Mouse (Mus musculus): Measurements from ENCODE around the gene Lctl. TPM values are rescaled to one million over a fixed set of nuclear protein-coding genes. Genes with fewer than 3 reads are reported as not detected.
"Not testable (repeated sequence)": the region's sequence is repeated elsewhere in the genome, so short reads cannot be mapped to it uniquely, and the experiment has no call there.

Gene Lctl
- total RNA-seq, 4 experiments from 2014 or later = 0.68 to 0.75 TPM; not detected in 2

DNA sequence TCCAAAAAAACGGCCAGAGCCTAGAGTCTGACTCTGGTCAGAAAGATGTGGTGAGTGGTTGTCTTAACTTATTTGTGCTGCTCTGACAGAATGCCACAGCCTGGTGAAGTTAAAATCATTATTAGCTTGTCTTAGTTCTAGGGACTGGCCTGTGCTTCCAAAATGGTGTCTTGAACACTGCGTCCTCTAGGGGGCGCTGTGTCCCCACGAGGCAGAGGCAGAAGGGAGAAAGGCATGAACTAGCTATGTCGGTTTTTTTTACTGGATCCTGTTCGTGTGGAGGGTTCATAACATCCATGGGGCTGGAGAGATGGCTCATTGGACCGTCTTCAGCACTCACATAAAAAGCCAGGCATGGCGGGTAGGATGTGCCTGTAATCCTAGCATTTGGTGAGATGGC is 3.0 kb downstream of the Lctl start:
- DNase-seq (ENCODE audit: low spot score) = no peak

DNA sequence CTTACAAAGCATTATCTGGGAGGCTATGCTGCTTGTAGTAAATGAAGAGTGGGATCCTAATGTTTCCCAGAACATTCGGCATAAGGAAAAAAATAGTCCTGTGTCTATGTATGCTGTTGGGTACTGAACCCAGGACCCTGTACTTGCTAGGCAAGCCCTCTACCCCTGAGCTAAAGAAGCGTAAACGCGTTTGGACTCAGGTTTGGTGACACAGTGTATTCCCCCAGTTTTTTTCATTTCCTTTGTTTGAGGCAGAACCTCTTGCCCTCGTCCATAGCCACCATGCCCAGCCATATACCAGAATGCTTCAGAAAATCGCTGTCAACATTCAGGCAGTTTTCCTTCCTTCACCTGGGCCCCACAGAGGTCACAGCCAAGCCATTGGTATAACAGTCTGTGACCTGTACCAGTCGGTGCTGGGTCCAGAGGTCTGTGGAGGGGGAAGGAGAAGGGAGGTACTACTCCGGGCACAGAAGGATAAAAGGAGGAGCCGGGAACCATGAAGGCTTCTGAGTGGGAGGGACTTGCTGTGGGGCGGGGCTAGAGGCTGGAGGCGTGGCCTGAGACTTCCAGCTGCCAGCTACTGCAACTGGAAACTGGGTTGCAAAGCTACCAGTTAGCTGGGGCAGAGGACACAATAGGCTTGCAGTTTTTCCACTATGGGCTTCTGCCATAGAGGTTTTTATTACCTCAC is 3.8 kb downstream of the Lctl start:
- no peak for DNase-seq (ENCODE audit: low spot score)

DNA sequence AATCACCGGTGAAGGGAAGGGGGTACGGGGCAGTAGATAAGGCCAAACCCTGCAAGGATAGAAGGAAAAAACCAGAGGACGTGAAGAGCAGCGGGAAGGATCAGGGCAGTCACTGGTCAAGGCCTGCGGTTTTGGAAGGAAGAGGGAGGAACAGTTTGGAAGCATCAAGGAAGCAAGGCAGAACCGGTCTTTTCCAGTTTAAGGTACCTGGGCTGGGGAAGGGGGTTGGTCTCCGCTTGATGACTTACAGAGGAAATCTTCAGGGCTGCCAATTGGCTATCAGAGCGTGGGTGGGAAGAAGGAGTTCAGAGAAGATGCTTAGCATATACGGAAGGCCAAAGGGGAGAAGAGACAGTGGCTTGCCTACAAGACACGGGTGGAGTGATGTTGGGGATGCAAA is 5.7 kb downstream of the Lctl start:
- no peak for DNase-seq (ENCODE audit: low spot score)

DNA sequence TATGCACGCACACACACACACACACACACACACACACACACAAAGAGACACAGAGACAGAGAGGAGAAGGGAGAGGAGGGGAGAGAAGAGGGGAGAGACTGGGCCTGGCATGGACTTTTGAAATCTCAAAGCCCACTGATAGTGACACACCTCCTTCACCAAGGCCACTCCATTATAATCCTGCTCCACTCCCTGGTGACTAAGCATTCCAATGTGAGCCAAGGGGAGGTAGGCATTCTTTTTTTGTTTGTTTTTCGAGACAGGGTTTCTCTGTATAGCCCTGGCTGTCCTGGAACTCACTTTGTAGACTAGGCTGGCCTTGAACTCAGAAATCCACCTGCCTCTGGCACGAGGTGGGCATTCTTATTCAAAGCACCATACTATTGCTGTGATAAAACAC is 7.9 kb downstream of the Lctl start:
- not testable (repeated sequence) for DNase-seq (ENCODE audit: low spot score)

DNA sequence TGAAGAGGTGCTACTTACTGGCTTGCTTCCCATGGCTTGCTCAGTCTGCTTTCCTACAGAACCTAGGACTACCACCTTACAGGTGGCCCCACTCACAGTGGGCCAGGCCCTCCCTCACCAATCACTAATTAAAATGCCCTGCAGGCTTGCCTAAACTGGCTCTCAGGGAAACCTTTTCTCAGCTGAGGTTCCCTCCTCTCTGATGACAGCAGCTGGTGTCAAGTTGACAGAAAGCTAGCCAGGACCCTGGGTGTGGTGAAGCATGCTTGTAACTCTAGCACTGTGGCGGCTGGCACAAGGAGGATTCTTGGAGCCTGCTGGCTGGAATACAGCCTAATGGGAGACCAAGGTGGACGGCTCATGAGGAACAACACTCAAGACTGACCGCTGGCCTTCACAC is 8.4 kb downstream of the Lctl start:
- no peak for DNase-seq (ENCODE audit: low spot score)

DNA sequence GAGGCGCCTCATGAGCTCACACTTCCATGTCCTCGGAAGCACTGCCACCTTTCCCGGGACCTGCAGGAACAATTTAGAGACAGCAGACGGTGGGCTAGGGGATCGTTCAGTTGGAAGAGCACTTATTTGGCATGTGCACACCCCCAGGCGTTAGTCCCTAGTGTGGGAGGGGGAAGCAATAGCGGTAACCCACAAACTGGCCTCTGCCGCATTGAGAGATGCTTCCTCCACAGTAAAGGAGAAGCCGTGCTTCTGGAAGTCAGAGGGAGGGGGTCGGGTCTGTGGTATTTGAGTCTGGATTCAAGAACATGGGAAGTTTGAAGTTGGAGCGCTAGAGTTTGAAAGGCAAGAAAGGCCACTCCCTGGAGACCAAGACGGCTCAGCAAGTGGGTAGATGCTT is 9.2 kb downstream of the Lctl start:
- DNase-seq (ENCODE audit: low spot score) = no peak

DNA sequence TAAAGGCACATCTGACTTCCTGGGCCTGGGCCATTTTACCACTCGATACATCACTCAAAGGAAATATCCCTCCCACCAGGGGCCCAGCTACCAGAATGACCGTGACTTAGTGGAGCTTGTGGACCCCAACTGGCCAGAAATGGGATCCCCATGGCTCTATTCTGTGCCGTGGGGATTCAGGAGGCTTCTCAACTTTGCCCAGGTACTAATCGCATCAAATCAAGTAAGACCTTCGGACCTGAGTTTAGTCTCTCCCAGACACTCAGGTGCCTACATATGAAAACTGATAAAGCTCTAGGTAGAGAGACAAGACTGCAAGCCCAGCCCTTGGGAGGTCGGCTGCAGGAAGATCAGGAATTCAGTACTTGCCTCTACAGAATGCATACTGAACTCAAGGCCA is 14.7 kb downstream of the Lctl start:
- DNase-seq (ENCODE audit: low spot score) = no peak

DNA sequence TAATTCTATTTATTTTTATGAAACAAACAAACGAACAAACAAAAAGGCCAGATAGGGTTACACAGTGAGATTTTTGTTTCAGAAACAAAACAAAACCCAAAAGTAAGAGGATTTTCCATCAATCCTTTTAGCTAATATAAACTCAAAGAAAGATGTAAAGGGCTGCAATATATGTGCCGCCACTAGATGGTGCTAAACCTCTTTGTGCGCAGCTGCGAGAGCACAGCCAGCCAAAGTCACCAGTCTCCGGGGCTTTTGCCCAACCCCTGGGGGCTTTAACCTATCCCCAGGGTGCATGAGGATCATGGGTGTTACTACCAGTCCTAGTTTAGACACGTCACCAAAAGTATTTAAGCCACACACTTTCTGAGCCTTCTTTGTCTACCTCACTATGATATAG is 21.9 kb downstream of the Lctl start:
- DNase-seq (ENCODE audit: low spot score) = peak; percentile 31

DNA sequence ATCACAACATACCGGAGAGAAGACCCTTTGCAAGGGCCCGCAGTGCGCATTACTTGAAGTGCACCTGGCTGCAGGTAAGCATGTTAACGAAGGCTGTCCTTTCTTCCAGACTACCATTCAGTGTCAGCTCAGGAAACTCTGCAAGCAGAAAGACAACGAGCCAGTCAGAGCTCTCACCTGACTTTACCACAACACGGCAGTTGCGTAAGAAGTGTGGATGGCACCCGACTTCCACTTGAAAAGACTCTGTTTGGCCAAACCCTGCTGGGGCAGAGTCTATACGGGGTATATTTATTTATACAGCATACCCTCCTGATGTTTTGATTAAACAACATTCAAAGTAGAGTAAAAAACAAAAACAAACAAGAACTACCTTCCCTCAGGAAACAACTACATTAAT is 22.9 kb downstream of the Lctl start:
- DNase-seq (ENCODE audit: low spot score) = no peak

DNA sequence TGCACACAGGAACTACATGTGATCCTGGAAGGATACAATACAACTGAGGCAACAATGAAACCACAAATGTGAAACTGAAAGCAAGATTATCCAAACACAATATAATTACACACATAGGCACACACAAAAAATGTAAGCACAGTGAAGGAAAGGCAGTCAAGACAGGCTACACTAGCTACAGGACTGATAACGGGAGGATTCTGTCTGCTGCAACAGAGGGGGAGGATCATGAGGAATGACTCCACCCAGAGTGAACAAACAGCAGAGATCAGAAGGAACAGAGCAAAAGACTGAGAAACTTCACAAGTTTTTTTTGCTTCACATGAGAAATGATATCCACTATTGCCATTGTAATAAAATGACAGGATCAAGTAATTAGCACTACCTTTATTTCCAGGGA is 39.7 kb downstream of the Lctl start:
- no peak for DNase-seq (ENCODE audit: low spot score)

DNA sequence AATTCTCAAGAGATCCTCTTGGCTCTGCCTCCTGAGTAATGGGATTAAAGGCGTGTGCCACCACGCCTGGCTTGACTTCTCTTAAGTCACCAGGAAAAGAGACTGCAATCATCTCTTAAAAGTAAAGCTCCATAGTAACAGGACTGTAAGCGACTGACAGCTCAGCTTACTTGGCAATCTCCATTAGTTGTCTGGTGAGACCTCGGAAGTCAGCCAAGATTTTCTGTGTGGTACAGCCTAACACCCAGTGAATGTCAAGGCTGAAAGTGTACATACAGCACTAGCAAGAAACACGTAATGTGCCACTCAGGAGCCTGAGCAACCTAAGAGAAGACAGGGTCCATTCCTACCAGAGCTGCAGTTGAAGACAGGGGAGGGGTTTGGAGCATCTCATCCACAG is 43.5 kb downstream of the Lctl start:
- DNase-seq (ENCODE audit: low spot score) = no peak

DNA sequence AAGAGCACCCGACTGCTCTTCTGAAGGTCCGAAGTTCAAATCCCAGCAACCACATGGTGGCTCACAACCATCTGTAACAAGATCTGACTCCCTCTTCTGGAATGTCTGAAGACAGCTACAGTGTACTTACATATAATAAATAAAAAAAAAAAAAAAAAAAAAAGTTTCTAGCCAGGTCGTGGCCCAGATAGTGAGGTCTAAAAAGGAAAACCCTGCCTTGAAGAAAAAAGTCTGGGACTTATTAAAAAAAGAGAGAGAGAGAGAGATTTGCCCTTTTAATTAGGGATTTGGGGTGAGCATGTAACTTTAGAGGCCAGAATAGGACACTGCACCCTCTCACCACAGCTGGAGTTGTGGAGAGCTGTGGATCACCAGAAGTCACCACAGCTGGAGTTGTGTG is 53.0 kb downstream of the Lctl start:
- DNase-seq (ENCODE audit: low spot score) = not testable (repeated sequence)

DNA sequence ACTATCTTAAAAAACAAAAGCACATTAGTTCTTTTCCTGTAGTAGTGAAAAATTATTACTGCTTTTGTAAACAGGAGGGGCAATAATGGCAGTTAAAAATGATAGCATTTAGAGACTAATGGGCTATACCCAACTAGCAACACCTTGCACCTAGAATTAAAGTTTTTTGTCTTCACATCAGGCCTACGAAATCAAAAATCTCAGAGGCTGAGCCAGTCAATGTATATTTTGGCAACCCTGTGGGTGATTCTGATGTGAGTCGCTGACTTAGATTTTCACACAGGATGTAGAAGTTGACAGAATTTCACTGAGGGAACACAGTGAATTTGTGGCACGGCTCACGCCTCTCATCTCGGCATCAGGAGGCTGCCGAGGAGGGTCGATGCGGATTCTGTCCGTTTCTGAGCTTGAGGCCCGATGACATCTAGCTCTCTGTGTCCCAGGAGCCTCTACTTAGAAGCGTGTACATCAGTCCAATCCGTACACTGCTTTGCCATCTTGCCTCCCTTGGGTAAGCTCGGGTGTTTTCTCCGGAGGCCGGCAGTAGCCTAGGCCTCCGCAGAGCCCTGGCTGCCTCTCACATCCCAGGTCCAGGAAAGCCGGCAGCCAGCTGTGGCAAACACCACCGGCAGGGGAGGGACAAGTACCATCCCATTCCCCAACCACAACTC is 55.3 kb downstream of the Lctl start:
- DNase-seq (ENCODE audit: low spot score) = no peak

DNA sequence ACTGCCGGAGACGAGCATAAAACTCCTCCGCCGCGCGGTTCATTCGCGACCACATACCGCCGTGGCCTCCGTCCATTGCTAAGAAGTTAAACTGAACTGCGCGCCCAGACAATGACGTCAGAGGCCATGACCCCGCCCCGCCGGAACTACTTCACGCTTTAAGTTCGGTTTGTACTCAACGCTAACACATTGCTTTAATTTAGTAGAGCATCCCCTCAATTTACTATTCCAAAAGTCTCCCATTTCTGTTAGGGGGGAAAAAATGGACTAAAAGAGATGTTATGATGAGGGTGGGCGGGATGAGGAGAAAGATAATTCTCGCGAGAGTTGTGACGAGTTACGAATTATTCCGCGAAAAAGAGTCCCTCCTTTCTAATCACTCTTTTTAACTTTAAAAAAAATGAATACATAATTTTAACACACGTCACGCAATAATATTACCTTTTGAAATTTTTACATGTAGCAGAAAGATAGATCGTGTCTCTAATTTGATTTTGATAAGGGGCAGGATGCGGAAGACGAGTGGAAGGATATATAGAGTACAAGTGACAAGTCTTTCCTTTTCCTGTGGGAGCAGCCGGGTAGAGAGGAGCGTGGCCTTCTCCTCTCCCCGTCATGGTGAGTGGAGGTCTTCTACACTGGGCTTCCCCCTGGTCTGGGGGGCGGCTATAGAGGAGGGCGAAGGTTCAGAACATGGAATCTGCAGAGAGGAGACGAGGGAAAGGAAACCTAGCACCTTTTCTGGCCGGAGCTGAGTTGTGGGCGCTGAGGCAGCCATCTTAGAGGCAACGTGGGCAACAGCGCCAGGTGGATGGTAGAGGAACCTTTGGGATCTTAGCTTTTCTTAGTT is 56.1 kb downstream of the Lctl start, which contains the start of the genes Zwilch and Rpl4:
Zwilch (minus strand) TSS at position 289 of the 850 bp plus-strand sequence.
Rpl4 (plus strand) TSS at position 560 of the 850 bp plus-strand sequence.
- peak; percentile 88 for DNase-seq (ENCODE audit: low spot score)

DNA sequence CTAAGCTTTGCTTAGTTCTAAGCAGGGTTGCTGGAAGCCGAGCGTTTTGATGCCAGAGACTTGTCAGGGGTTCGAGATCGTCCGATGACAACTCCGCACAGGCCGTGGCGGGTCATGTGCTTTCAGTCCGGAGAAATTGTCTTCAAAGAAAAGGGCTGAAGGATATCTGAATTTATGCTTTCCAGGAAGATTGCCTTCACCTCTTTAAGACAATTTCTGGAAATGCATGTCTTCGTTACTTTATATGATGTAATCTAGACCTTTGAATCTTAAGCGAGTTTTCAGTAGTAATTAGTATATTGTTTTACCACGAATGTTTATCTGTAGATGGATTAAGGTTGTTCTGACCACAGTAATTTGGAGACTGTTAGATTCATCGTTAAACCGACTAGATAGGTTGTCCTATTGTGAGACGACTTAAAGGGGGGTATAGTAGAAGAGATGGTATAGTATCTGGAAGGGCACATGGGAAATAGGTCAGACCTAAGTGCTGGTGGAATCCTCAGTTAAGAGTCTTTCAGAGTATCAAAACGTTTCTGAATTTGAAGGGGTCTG is 56.8 kb downstream of the Lctl start:
- no peak for DNase-seq (ENCODE audit: low spot score)

DNA sequence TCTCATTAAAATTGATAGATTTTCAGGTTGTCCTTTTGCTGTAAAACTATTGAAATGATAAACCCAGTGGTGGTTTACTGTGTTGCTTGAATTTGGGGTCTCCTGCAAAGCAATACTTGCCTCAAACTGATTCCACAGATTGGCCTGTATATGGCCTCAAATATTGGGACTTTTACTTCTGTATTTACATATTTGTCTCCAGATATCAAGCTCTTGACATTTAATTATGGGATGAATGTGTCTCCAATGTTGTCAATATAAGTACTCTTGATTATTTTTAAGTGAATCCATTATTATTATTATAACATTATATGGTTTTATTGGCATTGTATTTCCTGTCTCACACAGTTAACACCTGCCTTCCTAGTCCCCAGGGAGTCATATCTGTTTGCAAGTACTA is 57.4 kb downstream of the Lctl start:
- no peak for DNase-seq (ENCODE audit: low spot score)

DNA sequence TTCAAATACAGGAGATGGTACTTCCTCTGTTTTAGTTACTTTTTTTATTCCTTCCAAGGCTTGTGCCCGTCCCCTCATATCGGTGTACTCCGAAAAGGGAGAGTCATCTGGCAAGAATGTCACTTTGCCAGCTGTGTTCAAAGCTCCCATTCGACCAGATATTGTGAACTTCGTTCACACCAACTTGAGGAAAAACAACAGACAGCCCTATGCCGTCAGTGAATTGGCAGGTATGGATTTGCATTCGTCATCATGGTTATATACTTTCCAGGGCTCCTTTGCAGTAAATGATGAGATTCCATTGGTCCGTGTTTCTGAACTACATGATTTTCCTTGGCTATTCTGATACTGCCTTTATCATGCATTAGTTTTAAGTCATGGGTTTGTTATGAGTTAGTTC is 57.8 kb downstream of the Lctl start:
- DNase-seq (ENCODE audit: low spot score) = no peak

DNA sequence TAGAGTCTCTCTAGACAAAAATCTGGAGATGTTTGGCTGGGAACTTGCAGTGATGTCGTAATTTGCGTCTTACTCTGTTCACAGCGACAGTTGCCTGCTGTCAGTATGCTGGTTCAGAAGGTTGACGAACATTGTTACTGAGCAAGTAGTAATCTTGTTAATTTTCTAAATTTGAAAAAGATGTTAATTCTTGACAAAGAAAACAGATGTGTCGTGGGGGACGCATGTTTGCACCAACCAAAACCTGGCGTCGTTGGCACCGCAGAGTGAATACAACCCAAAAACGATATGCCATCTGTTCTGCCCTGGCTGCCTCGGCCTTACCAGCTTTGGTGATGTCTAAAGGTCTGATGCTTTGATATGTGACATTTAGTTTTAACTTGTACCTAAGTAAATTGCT is 58.4 kb downstream of the Lctl start:
- DNase-seq (ENCODE audit: low spot score) = no peak

DNA sequence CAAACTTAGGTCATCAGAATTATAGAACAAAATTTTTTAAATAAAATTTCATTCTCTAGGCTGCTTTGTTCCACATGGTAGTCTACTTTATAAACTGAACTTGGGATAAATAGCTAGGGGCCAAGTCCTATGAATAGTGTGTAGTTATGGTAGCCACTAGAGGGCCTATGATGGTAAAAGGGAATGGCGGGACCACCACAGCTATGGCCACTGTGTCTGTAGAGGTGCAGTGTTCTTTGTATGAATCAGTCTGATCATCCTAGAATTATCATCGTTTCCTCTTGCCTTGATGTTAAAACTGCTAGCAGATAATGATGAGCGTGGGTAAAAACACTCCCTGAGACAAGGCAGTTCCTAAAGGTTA is 61.6 kb downstream of the Lctl start:
- no peak for DNase-seq (ENCODE audit: low spot score)

DNA sequence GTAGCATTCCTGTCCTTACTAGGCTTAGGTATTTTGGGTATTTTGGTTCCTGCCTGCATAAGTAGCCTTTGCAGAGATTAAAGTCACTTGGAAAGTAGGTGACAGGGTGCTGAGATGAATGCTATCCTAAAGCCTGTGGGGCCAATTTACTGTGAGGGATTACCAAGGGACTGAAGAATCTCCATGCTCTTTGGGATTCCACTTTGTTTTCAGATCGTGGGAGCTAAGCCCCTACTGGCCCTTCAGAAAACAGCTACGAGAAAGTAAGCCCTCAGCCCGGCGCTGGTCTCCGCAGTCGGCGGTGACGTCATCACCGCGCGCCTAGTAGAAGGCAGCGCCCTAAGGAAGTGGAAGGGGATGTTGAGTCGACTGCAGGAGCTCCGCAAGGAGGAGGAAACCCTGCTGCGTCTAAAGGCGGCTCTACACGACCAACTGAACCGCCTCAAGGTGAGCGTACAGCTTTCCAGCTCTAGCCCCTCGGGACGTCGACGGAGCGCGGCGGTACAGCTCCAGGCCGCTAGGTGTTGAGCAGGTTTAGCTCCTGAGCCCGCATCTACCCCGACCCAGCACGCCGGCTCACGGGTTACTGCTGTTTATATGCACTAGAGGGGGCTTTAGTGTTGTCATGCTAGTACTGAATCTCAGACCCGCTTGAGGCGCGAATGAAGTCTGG is 62.2 kb downstream of the Lctl start, which contains the start of gene Snapc5:
Snapc5 (plus strand) TSS at position 301 of the 673 bp plus-strand sequence.
- peak; percentile 85 for DNase-seq (ENCODE audit: low spot score)

DNA sequence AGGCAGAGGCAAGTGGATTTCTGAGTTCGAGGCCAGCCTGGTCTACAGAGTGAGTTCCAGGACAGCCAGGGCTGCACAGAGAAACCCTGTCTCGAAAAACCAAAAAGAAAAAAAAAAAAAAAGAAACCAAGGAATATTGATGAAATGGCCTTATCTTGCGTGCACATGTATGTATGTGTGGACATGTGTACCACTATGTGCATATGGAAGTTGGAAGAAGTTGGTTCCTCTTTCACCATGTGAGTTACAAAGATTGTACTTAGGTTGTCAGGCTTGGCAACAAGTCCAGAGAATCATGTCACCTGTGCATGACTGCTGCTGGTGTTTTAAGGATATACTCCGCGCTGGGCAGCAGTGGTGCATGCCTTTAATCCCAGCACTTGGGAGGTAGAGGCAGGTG is 66.3 kb downstream of the Lctl start:
- DNase-seq (ENCODE audit: low spot score) = not testable (repeated sequence)

Measured in heart, adult 8-10 months (tissue).